Mouse (Mus musculus) liver, embryonic 14.5 days (tissue): ENCODE data around the gene Bms1.

Experiments
- CTCF ChIP-seq: IDR thresholded peaks from 2 replicates; pipeline ENCODE4 v1.5.1; 2016; ENCODE audit warnings: antibody characterized with exemption, low read depth, control low read depth
- EP300 ChIP-seq: IDR thresholded peaks from 2 replicates; pipeline ENCODE4 v1.6.1; 2016; ENCODE audit warnings: antibody characterized with exemption, low read depth

- TF ChIP-seq EP300, result no peak
- TF ChIP-seq CTCF, result no peak
These were observed 77.3 kb downstream of the Bms1 start for GRCm38 (mm10) chr6:118341861-118342485.
